Mouse (Mus musculus) heart, embryonic 11.5 days (tissue): ENCODE measurements around the gene Runx2. TPM values are rescaled to one million over a fixed set of nuclear protein-coding genes. Genes with fewer than 3 reads are reported as not detected.

Experiments
- ATAC-seq: fragments of 200-750 bp; cut with Nextera tagmentation; replicated peaks from 2 replicates; pipeline ENCODE4 v1.8.0; 2017; ENCODE audit warnings: moderate library complexity; ENCODE audit not compliant: insufficient number of reproducible peaks, low FRiP score, low TSS enrichment
- H3K27ac ChIP-seq: fragments of 300-500 bp; sonication (generic); 2 replicates; pipeline ENCODE4 v1.5.1; 2014; ENCODE audit warnings: mild to moderate bottlenecking, low read depth, low read length
- H3K27me3 ChIP-seq: fragments of 300-500 bp; sonication (generic); 2 replicates; pipeline ENCODE4 v1.6.1; 2014; ENCODE audit warnings: mild to moderate bottlenecking, low read length, mixed read lengths; ENCODE audit not compliant: control insufficient read depth, insufficient read depth
- H3K36me3 ChIP-seq: fragments of 300-500 bp; sonication (generic); 2 replicates; pipeline ENCODE4 v1.6.1; 2014; ENCODE audit warnings: mild to moderate bottlenecking, low read length, moderate library complexity, mixed read lengths; ENCODE audit not compliant: control insufficient read depth, insufficient read depth
- H3K4me1 ChIP-seq: fragments of 300-500 bp; sonication (generic); 2 replicates; pipeline ENCODE4 v1.6.1; 2014; ENCODE audit warnings: low read length; ENCODE audit not compliant: control insufficient read depth, insufficient read depth
- H3K4me2 ChIP-seq: fragments of 300-500 bp; sonication (generic); 2 replicates; pipeline ENCODE4 v1.6.1; 2014; ENCODE audit warnings: mild to moderate bottlenecking, moderate library complexity
- H3K4me3 ChIP-seq: fragments of 300-500 bp; sonication (generic); 2 replicates; pipeline ENCODE4 v1.5.1; 2014; ENCODE audit warnings: low read depth, low read length
- H3K9ac ChIP-seq: fragments of 300-500 bp; sonication (generic); 2 replicates; pipeline ENCODE4 v1.6.1; 2014; ENCODE audit warnings: mild to moderate bottlenecking, low read depth, low read length, moderate library complexity
- H3K9me3 ChIP-seq: fragments of 300-500 bp; sonication (generic); replicated peaks from 2 replicates; pipeline ENCODE4 v1.6.1; 2016; ENCODE audit warnings: low read length; ENCODE audit not compliant: control insufficient read depth
- WGBS: fragments of 180-500 bp; shearing (Covaris S2); extraction: QIAGEN DNeasy Blood & Tissue Kit; methylation state at CpG from one replicate; pipeline ENCODE4 v1.1.7; 2014; ENCODE audit not compliant: insufficient replicate concordance; 5-methylcytosine and 5-hydroxymethylcytosine counted together
- polyA plus RNA-seq: library from polyadenylated mRNA; unstranded; fragments of >200 nt; fragmentation: Nextera tagmentation; extraction: Ambion mirVana; gene quantifications from 2 replicates; pipeline ENCODE4 v1.2.1, GENCODE M21; 2014

The Runx2 gene
- polyA plus RNA-seq, 1 experiment from 2014 or later: 0.62 TPM

GRCm38 (mm10) chr17:44714116-44714515 lies 100.5 kb downstream of the Runx2 start:
- no peak overlapping the region for H3K9ac ChIP-seq
- 71% methylated on average over 4 of the region's 4 CpGs for WGBS
- no peaks in the 10 kb centered on the region for H3K9me3 ChIP-seq
- no peaks in the 10 kb centered on the region for H3K36me3 ChIP-seq
- no peak overlapping the region for H3K4me3 ChIP-seq
- H3K27ac ChIP-seq: no peak overlapping the region
- H3K4me1 ChIP-seq: peaks cover 6% of the 10 kb centered on the region; the same call in 1 of the 2 replicates
- no peaks in the 10 kb centered on the region for H3K27me3 ChIP-seq
- H3K4me2 ChIP-seq: no peak overlapping the region
- ATAC-seq: no peak

- Histone ChIP-seq H3K9me3 (no peaks in the 10 kb centered on the region), H3K4me2 (no peak overlapping the region), H3K4me1 (peaks cover 4% of the 10 kb centered on the region; the same call in 1 of the 2 replicates), H3K9ac (no peak overlapping the region), H3K27me3 (no peaks in the 10 kb centered on the region), H3K36me3 (no peaks in the 10 kb centered on the region), H3K4me3 (no peak overlapping the region), H3K27ac (no peak overlapping the region)
- 83% methylated on average over 8 of the region's 8 CpGs for WGBS
- ATAC-seq: no peak
Observed at GRCm38 (mm10) chr17:44713404-44713803, 101.2 kb downstream of the Runx2 start.

GRCm38 (mm10) chr17:44709516-44710252 lies 104.9 kb downstream of the Runx2 start:
- ATAC-seq: no peak
- WGBS: 51% methylated on average over 11 of the region's 11 CpGs
- H3K27ac ChIP-seq: no peak overlapping the region

GRCm38 (mm10) chr17:44707956-44708355 lies 106.6 kb downstream of the Runx2 start:
- no peak overlapping the region for H3K4me2 ChIP-seq
- no peak overlapping the region for H3K27ac ChIP-seq
- no peaks in the 10 kb centered on the region for H3K4me1 ChIP-seq
- 79% methylated on average over 3 of the region's 3 CpGs for WGBS
- H3K9ac ChIP-seq: no peak overlapping the region
- ATAC-seq: no peak
- H3K36me3 ChIP-seq: no peaks in the 10 kb centered on the region
- H3K4me3 ChIP-seq: no peak overlapping the region
- no peaks in the 10 kb centered on the region for H3K9me3 ChIP-seq
- H3K27me3 ChIP-seq: no peaks in the 10 kb centered on the region

More at GRCm38 (mm10) chr17:44709516-44710252, 104.9 kb downstream of the Runx2 start:
- Histone ChIP-seq H3K9me3 (no peaks in the 10 kb centered on the region), H3K27me3 (no peaks in the 10 kb centered on the region), H3K4me3 (no peak overlapping the region), H3K9ac (no peak overlapping the region), H3K4me1 (no peaks in the 10 kb centered on the region), H3K4me2 (no peak overlapping the region), H3K36me3 (no peaks in the 10 kb centered on the region)

GRCm38 (mm10) chr17:44706531-44706930 lies 108.1 kb downstream of the Runx2 start:
- WGBS: 90% methylated on average over 10 of the region's 10 CpGs
- Histone ChIP-seq H3K4me3 (no peak overlapping the region), H3K9ac (no peak overlapping the region), H3K36me3 (no peaks in the 10 kb centered on the region), H3K4me1 (no peaks in the 10 kb centered on the region), H3K4me2 (no peak overlapping the region), H3K27me3 (no peaks in the 10 kb centered on the region), H3K9me3 (no peaks in the 10 kb centered on the region), H3K27ac (no peak overlapping the region)
- no peak for ATAC-seq

GRCm38 (mm10) chr17:44702506-44703298 lies 111.9 kb downstream of the Runx2 start:
- Histone ChIP-seq H3K9me3 (no peaks in the 10 kb centered on the region), H3K9ac (no peak overlapping the region), H3K4me2 (no peak overlapping the region), H3K4me1 (no peaks in the 10 kb centered on the region), H3K4me3 (no peak overlapping the region), H3K27ac (no peak overlapping the region), H3K36me3 (no peaks in the 10 kb centered on the region), H3K27me3 (no peaks in the 10 kb centered on the region)
- no peak for ATAC-seq
- 68% methylated on average over 14 of the region's 14 CpGs for WGBS

- Histone ChIP-seq H3K9me3 (no peaks in the 10 kb centered on the region), H3K4me2 (no peak overlapping the region), H3K4me1 (no peaks in the 10 kb centered on the region), H3K36me3 (no peaks in the 10 kb centered on the region), H3K9ac (no peak overlapping the region), H3K4me3 (no peak overlapping the region), H3K27ac (no peak overlapping the region), H3K27me3 (no peaks in the 10 kb centered on the region)
- 93% methylated on average over 4 of the region's 4 CpGs for WGBS
- no peak for ATAC-seq
Observed at GRCm38 (mm10) chr17:44701531-44701930, 113.1 kb downstream of the Runx2 start.

- Histone ChIP-seq H3K36me3 (no peaks in the 10 kb centered on the region), H3K4me2 (no peak overlapping the region), H3K27ac (no peak overlapping the region), H3K9me3 (no peaks in the 10 kb centered on the region), H3K27me3 (no peaks in the 10 kb centered on the region), H3K4me1 (no peaks in the 10 kb centered on the region), H3K9ac (no peak overlapping the region), H3K4me3 (no peak overlapping the region)
- 85% methylated on average over 1 of the region's 1 CpGs for WGBS
- no peak for ATAC-seq
Observed at GRCm38 (mm10) chr17:44700326-44700725, 114.3 kb downstream of the Runx2 start.
